Mouse (Mus musculus) E14TG2a.4 (cell line): ENCODE data around the gene Nedd9.

ENCODE experiments used
- H3K27me3 ChIP-seq: 2 replicates; pipeline ENCODE4 v1.6.1; 2014; ENCODE audit warnings: low read length, control low read depth; ENCODE audit not compliant: insufficient read depth
- H3K36me3 ChIP-seq: 2 replicates; pipeline ENCODE4 v1.6.1; 2014; ENCODE audit warnings: low read length, control low read depth; ENCODE audit not compliant: insufficient read depth
- H3K4me1 ChIP-seq: replicated peaks from 2 replicates; pipeline ENCODE4 v1.6.1; 2014; ENCODE audit warnings: low read depth, low read length, control low read depth
- H3K4me3 ChIP-seq: replicated peaks from 2 replicates; pipeline ENCODE4 v1.5.1; 2014; ENCODE audit warnings: mild to moderate bottlenecking, low read length
- H3K9me3 ChIP-seq: 2 replicates; pipeline ENCODE4 v1.6.1; 2014; ENCODE audit warnings: low read length, control low read depth
- CTCF ChIP-seq: conservative IDR thresholded peaks from 2 replicates; pipeline ENCODE4 v1.5.1; 2014; ENCODE audit warnings: low read length
- NANOG ChIP-seq: IDR thresholded peaks from 2 replicates; pipeline ENCODE4 v1.6.1; 2014; ENCODE audit warnings: borderline replicate concordance, low read length, mixed read lengths
- POU5F1 ChIP-seq: IDR thresholded peaks from 2 replicates; pipeline ENCODE4 v1.6.1; 2014; ENCODE audit warnings: low read length, borderline replicate concordance

Nedd9 gene

DNA sequence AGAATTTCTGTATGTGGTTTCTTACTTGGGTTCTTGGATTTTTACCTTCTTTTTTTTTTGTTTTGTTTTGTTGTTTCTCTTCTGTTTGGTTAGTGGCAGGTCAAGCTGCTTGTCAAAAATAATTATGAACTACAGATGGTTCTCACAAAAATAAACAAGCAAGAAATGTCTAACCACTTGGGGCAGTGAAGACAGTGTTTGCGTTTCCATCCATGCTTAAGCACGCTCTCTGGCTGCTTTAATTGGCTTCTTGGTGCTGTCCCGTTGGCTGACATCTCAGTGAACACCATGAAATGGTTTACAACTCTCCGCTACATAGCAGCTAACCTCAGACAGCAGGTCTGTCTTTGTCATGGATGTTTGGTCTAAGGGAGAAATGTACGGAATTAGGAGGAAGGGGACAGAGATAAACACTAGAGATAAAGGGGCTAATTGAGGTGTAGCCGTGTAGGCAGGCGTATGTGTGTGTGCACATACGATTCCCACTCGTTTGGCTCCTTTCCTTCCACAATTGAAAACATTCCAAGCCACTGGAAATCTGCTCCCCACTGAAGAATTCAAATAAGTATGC lies 2.6 kb upstream of the Nedd9 start:
- no peaks in the 10 kb centered on the region for H3K9me3 ChIP-seq
- H3K36me3 ChIP-seq = no peaks in the 10 kb centered on the region
- H3K4me3 ChIP-seq = no peak overlapping the region
- peaks cover 4% of the 10 kb centered on the region; the same call in 1 of the 2 replicates for H3K4me1 ChIP-seq
- no peaks in the 10 kb centered on the region for H3K27me3 ChIP-seq
- TF ChIP-seq NANOG = no peak
- TF ChIP-seq CTCF = no peak
- TF ChIP-seq POU5F1 = no peak

- TF ChIP-seq POU5F1 = no peak
- TF ChIP-seq CTCF = no peak
- no peaks in the 10 kb centered on the region for H3K9me3 ChIP-seq
- H3K36me3 ChIP-seq = no peaks in the 10 kb centered on the region
- H3K27me3 ChIP-seq = no peaks in the 10 kb centered on the region
- peaks cover 4% of the 10 kb centered on the region; the same call in 1 of the 2 replicates for H3K4me1 ChIP-seq
- no peak overlapping the region for H3K4me3 ChIP-seq
Observed at GRCm38 (mm10) chr13:41487409-41487743, 214 bp upstream of the Nedd9 start.

GRCm38 (mm10) chr13:41483966-41484365 lies 3.2 kb downstream of the Nedd9 start:
- Histone ChIP-seq H3K36me3 (no peaks in the 10 kb centered on the region), H3K4me1 (peaks cover 4% of the 10 kb centered on the region; the same call in 1 of the 2 replicates), H3K27me3 (no peaks in the 10 kb centered on the region), H3K9me3 (no peaks in the 10 kb centered on the region), H3K4me3 (no peak overlapping the region)
- TF ChIP-seq POU5F1 (no peak), CTCF (no peak), NANOG (no peak)

GRCm38 (mm10) chr13:41482408-41483011 lies 4.7 kb downstream of the Nedd9 start:
- H3K4me3 ChIP-seq = no peak overlapping the region
- TF ChIP-seq POU5F1 (no peak), NANOG (no peak), CTCF (no peak)
- no peaks in the 10 kb centered on the region for H3K36me3 ChIP-seq
- no peaks in the 10 kb centered on the region for H3K27me3 ChIP-seq
- peaks cover 4% of the 10 kb centered on the region; the same call in 1 of the 2 replicates for H3K4me1 ChIP-seq
- H3K9me3 ChIP-seq = no peaks in the 10 kb centered on the region

GRCm38 (mm10) chr13:41479737-41480435 lies 7.3 kb downstream of the Nedd9 start:
- TF ChIP-seq CTCF (no peak), NANOG (no peak), POU5F1 (no peak)
- Histone ChIP-seq H3K27me3 (no peaks in the 10 kb centered on the region), H3K36me3 (no peaks in the 10 kb centered on the region), H3K4me1 (peaks cover 9% of the 10 kb centered on the region), H3K4me3 (no peak overlapping the region), H3K9me3 (no peaks in the 10 kb centered on the region)

- Histone ChIP-seq H3K4me3 (no peak overlapping the region), H3K36me3 (no peaks in the 10 kb centered on the region), H3K27me3 (no peaks in the 10 kb centered on the region), H3K9me3 (no peaks in the 10 kb centered on the region), H3K4me1 (peaks cover 9% of the 10 kb centered on the region)
- TF ChIP-seq NANOG = no peak
- no peak for TF ChIP-seq CTCF
- TF ChIP-seq POU5F1 = no peak
Observed at GRCm38 (mm10) chr13:41476216-41476615, 10.9 kb downstream of the Nedd9 start.

GRCm38 (mm10) chr13:41474365-41474764 lies 12.8 kb downstream of the Nedd9 start:
- H3K4me3 ChIP-seq = no peak overlapping the region
- no peak for TF ChIP-seq NANOG
- no peak for TF ChIP-seq POU5F1
- TF ChIP-seq CTCF = no peak
- H3K4me1 ChIP-seq = peaks cover 9% of the 10 kb centered on the region
- no peaks in the 10 kb centered on the region for H3K27me3 ChIP-seq
- H3K36me3 ChIP-seq = no peaks in the 10 kb centered on the region
- H3K9me3 ChIP-seq = no peaks in the 10 kb centered on the region

GRCm38 (mm10) chr13:41473504-41473903 lies 13.7 kb downstream of the Nedd9 start:
- no peak for TF ChIP-seq CTCF
- no peak for TF ChIP-seq NANOG
- TF ChIP-seq POU5F1 = no peak
- no peak overlapping the region for H3K4me3 ChIP-seq
- H3K36me3 ChIP-seq = no peaks in the 10 kb centered on the region
- no peaks in the 10 kb centered on the region for H3K27me3 ChIP-seq
- peaks cover 9% of the 10 kb centered on the region for H3K4me1 ChIP-seq
- H3K9me3 ChIP-seq = no peaks in the 10 kb centered on the region

DNA sequence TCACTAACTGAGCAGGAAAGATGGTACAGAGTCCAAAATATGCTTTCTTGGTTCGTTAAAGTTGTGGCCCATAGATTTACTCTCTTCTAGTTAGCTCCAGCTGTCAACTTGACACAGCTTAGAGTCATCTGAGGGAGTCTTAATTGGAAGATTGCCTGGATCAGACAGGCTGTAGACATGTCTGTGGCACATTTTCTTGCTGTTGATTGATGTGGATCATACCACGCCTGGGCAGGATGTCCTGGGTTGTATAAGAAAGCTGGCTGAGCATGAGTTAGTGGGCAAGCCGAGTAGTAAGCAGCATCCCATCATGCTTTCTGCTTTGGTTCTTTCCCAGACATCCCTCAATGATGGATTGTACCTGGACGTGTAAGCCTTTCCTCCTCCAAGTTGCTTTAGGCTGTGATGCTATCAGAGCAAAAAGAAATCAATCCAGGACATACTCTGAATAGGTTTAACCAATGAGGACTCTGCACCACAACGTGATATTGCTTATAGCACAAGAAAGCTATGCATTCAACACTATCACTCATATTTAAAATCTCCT lies 14.2 kb downstream of the Nedd9 start:
- Histone ChIP-seq H3K4me3 (no peak overlapping the region), H3K36me3 (no peaks in the 10 kb centered on the region), H3K27me3 (no peaks in the 10 kb centered on the region), H3K9me3 (no peaks in the 10 kb centered on the region), H3K4me1 (peaks cover 9% of the 10 kb centered on the region)
- TF ChIP-seq NANOG = no peak
- no peak for TF ChIP-seq POU5F1
